Mouse (Mus musculus): ENCODE results near the gene Olfr887.

DNA sequence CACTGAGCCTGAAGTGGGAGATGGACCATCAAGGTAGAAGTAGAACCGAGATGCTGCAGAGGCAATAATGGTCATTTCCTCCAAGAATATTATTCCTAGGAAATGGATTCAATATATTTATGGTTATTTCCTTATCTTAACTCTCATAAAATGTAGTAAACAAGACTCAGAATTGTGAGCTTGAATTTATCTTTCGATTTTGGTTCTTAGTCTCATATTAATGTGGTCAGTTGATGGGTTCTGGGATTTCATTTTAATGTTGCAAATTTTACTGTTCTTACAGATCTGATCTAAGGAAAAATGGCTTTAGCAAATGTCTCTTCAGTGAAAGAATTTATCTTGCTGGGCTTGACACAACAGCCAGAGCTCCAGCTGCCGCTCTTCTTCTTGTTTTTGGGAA, 22.9 kb upstream of the Olfr887 start, which contains the start of gene Olfr885:
- TF ChIP-seq CTCF (IDR thresholded peaks at IDR 0.05) (no peak), EP300 (IDR thresholded peaks at IDR 0.05) (no peak)
